Mouse (Mus musculus): ENCODE results near the gene Mgea5.

GRCm38 (mm10) chr19:45718286-45718685 is 65.4 kb downstream of the Mgea5 start:
- TF ChIP-seq POLR2A (IDR thresholded peaks at IDR 0.05; ENCODE audit: insufficient read length, low read depth) = no peak
- TF ChIP-seq MYOG (IDR thresholded peaks at IDR 0.05; ENCODE audit: control insufficient read depth in 1 of 3, insufficient read depth in 1 of 3, insufficient read length in 2 of 3, low read depth in 2 of 3) = no peak
- no peak for TF ChIP-seq TCF3 (IDR thresholded peaks at IDR 0.05; ENCODE audit: insufficient read length, low read depth)
- no peak for TF ChIP-seq POLR2AphosphoS2 (IDR thresholded peaks at IDR 0.05; ENCODE audit: insufficient read length, low read depth)
- no peak for TF ChIP-seq E2F4 (IDR thresholded peaks at IDR 0.05; ENCODE audit: insufficient read depth)
- no peak for TF ChIP-seq USF1 (IDR thresholded peaks at IDR 0.05; ENCODE audit: low read depth)
- TF ChIP-seq MAX (IDR thresholded peaks at IDR 0.05; ENCODE audit: low read depth) = no peak
